Comparison of ENCODE assay signal across 17 mouse cellular contexts in genomic region chr2:49590450-49590849, GRCm38 (mm10). TPM values are rescaled to one million over a fixed set of nuclear protein-coding genes. Genes with fewer than 3 reads are reported as not detected.
DNase-seq lines count a peak whose midpoint lies in the region.
"Had no signal": no experiment of that assay in that cellular context is flagged by ENCODE, and none has a peak within 500 bp of the region (broad histone marks: within the 10 kb centered on the region; RNA-seq: fewer than 3 reads in every experiment).

No protein-coding gene starts in this region.

- peak; percentile 17 for DNase-seq in adrenal gland, adult 2 months
- no peak for DNase-seq in adrenal gland, adult 18-20 months (ENCODE audit: low spot score in 2 of 2)
- peak; percentile 65 for DNase-seq in MN1 (ENCODE audit: low spot score)
- peak; percentile 64 for DNase-seq in cerebellum, adult 11-12 months
- DNase-seq in cerebellum, adult 9-11 months = peak; percentile 62
- DNase-seq in right cerebral cortex, postnatal 4 days = no peak
- no peak for DNase-seq in embryo, embryonic 10.5 days (ENCODE audit: low spot score)
- no peak for DNase-seq in left cerebral cortex, postnatal 36 days (ENCODE audit: low spot score in 2 of 2)
- DNase-seq: gastrocnemius, postnatal 25 days; heart, adult 18-20 months; heart, postnatal 36 days; kidney, adult 9 months; kidney, postnatal 14 days; left cerebral cortex, postnatal 4 days; liver, embryonic 13.5 days; lung, adult 18-20 months; thymus, postnatal 14 days had no signal

- intact Hi-C loops in left cerebral cortex, postnatal 36 days (cut with DNase I) = no loop called here

RNA-seq across cellular contexts. Expression of gene Kif5c, which starts 28.6 kb away (rescaled TPM):
- total RNA-seq in adrenal gland, adult 2 months (2021) = 10 to 100 TPM in 1 of 2 experiments, 1 to 10 TPM in 1; 8.8 to 10.8 TPM
- 0.63 and 0.87 TPM in 2 replicates for polyA plus RNA-seq in adrenal gland, adult 2 months (2012; rRNA removed)
- total RNA-seq in adrenal gland, adult 18-20 months (2021) = 1 to 10 TPM; 6.6 to 7.3 TPM
- 100 to 1,000 TPM; 591 to 630 TPM for total RNA-seq in left cerebral cortex, postnatal 36 days (2021)

Comparison
In these comparisons a context has a peak if more than half of its experiments do, and no peak if none do; other contexts are left out.
1. DNase-seq: peak in adrenal gland, adult 2 months (single experiment), MN1 (single experiment), cerebellum, adult 11-12 months (single experiment) and cerebellum, adult 9-11 months (single experiment); none in adrenal gland, adult 18-20 months (0 of 2), right cerebral cortex, postnatal 4 days (single experiment), embryo, embryonic 10.5 days (single experiment) and left cerebral cortex, postnatal 36 days (0 of 2).
2. RNA of gene Kif5c, which starts 28.6 kb away (total RNA-seq): 591 to 630 TPM in left cerebral cortex, postnatal 36 days; 8.8 to 10.8 TPM in adrenal gland, adult 2 months and 6.6 to 7.3 TPM in adrenal gland, adult 18-20 months; every median in the first group is over 10 times any median in the second.